Mouse (Mus musculus): ENCODE measurements at regions not wholly inside any gene's neighbourhood (a gene's known extent, or its start where the extent isn't known, plus 50 kb on each side); places are given as distances from the start of the nearest gene placed in this dataset.

- TF ChIP-seq CTCF (IDR thresholded peaks at IDR 0.05; ENCODE audit: extremely low read depth, insufficient read depth, low read length) (no peak), POLR2A (IDR thresholded peaks at IDR 0.05; ENCODE audit: extremely low read depth, insufficient read depth, low read length) (no peak)
Measured at GRCm38 (mm10) chr10:21831002-21831696, 50.8 kb upstream of the Sgk1 start.

Measured in cortical plate, adult 2 months (tissue).